Mouse (Mus musculus) neural tube, embryonic 13.5 days (tissue): ENCODE measurements around the gene Gm20403. TPM values are rescaled to one million over a fixed set of nuclear protein-coding genes. Genes with fewer than 3 reads are reported as not detected.
"Not testable (repeated sequence)": the region's sequence is repeated elsewhere in the genome, so short reads cannot be mapped to it uniquely, and the experiment has no call there.

Experiments
- ATAC-seq: fragments of 200-750 bp; cut with Nextera tagmentation; 2 replicates; pipeline ENCODE4 v1.8.0; 2017; ENCODE audit warnings: low read depth, mild to moderate bottlenecking, moderate TSS enrichment, moderate library complexity
- H3K27ac ChIP-seq: fragments of 300-500 bp; sonication (generic); replicated peaks from 2 replicates; pipeline ENCODE4 v1.5.1; 2015; ENCODE audit warnings: moderate library complexity, mild to moderate bottlenecking, inconsistent platforms
- H3K27me3 ChIP-seq: fragments of 300-500 bp; sonication (generic); 2 replicates; pipeline ENCODE4 v1.6.1; 2015; ENCODE audit warnings: mild to moderate bottlenecking, inconsistent platforms
- H3K36me3 ChIP-seq: fragments of 300-500 bp; sonication (generic); 2 replicates; pipeline ENCODE4 v1.6.1; 2015; ENCODE audit warnings: mild to moderate bottlenecking, inconsistent platforms
- H3K4me1 ChIP-seq: fragments of 300-500 bp; sonication (generic); replicated peaks from 2 replicates; pipeline ENCODE4 v1.6.1; 2015; ENCODE audit warnings: inconsistent platforms
- H3K4me2 ChIP-seq: fragments of 300-500 bp; sonication (generic); 2 replicates; pipeline ENCODE4 v1.6.1; 2015; ENCODE audit warnings: inconsistent platforms, mild to moderate bottlenecking, moderate library complexity
- H3K4me3 ChIP-seq: fragments of 300-500 bp; sonication (generic); 2 replicates; pipeline ENCODE4 v1.5.1; 2015; ENCODE audit warnings: mild to moderate bottlenecking, inconsistent platforms
- H3K9ac ChIP-seq: fragments of 300-500 bp; sonication (generic); 2 replicates; pipeline ENCODE4 v1.6.1; 2015; ENCODE audit warnings: moderate library complexity, mild to moderate bottlenecking, inconsistent platforms
- H3K9me3 ChIP-seq: fragments of 300-500 bp; sonication (generic); 2 replicates; pipeline ENCODE4 v1.6.1; 2016; ENCODE audit warnings: inconsistent platforms
- WGBS: fragments of 180-500 bp; shearing (Covaris S2); methylation state at CpG from one replicate; pipeline ENCODE4 v1.1.7; 2015; 5-methylcytosine and 5-hydroxymethylcytosine counted together
- polyA plus RNA-seq: library from polyadenylated mRNA; unstranded; fragments of >200 nt; fragmentation: Nextera tagmentation; extraction: Ambion mirVana; gene quantifications from 2 replicates; pipeline ENCODE4 v1.2.1, GENCODE M21; 2015

The Gm20403 gene
- polyA plus RNA-seq, 1 experiment from 2014 or later: not detected

DNA sequence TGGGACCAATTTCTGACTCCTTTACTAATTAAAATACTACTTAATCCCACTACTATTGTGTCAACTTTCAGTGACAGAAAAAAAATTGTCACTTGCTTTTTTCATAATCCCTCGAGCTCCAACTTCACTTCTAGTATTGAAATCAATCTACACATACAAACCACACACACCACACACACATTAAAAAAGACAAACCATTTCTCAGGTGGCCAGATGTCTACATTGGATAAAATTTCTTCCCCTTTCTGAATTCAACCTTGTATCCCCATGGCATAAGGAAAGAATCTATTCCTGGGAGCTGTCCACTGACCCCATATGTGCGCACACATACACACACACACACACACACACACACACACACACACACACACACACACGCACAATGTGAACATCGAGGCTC is 29.9 kb downstream of the Gm20403 start:
- no peak overlapping the region for H3K4me3 ChIP-seq
- H3K4me1 ChIP-seq: no peaks in the 10 kb centered on the region
- peaks cover 4% of the 10 kb centered on the region; the same call in 1 of the 2 replicates for H3K36me3 ChIP-seq
- no peak overlapping the region for H3K27ac ChIP-seq
- ATAC-seq: no peak
- WGBS: 91% methylated on average over 4 of the region's 4 CpGs
- no peak overlapping the region for H3K4me2 ChIP-seq
- H3K27me3 ChIP-seq: no peaks in the 10 kb centered on the region
- no peak overlapping the region for H3K9ac ChIP-seq
- H3K9me3 ChIP-seq: no peaks in the 10 kb centered on the region

GRCm38 (mm10) chr12:54946116-54946515 is 40.2 kb downstream of the Gm20403 start:
- no peak overlapping the region for H3K4me2 ChIP-seq
- H3K9ac ChIP-seq: no peak overlapping the region
- no peak overlapping the region for H3K27ac ChIP-seq
- peaks cover 3% of the 10 kb centered on the region; the same call in 1 of the 2 replicates for H3K36me3 ChIP-seq
- no peak for ATAC-seq
- H3K27me3 ChIP-seq: no peaks in the 10 kb centered on the region
- WGBS: 82% methylated on average over 6 of the region's 6 CpGs
- H3K4me3 ChIP-seq: no peak overlapping the region
- no peaks in the 10 kb centered on the region for H3K4me1 ChIP-seq
- H3K9me3 ChIP-seq: no peaks in the 10 kb centered on the region

DNA sequence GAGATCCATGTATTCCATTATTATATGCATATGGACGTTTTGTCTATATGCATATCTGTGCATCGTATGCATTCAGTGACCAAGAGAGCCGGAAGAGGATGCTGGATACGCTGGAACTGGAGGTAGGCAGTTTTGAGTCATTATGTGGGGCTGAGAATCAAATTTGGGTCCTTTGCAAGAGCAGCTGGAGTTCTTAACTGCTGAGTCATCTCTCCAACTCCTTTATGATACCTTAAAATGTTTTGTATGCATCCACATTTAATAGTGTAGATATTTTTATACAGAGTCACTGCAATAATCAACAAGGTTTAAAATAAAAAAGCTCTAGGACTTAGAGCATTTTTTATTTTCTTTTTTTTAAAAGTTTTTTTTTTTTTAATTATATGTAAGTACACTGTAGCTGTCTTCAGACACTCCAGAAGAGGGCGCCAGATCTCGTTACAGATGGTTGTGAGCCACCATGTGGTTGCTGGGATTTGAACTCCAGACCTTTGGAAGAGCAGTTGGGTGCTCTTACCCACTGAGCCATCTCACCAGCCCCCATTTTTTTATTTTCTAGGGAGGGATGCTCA is 43.7 kb downstream of the Gm20403 start:
- not testable (repeated sequence) for H3K9me3 ChIP-seq, H3K4me3 ChIP-seq, H3K27me3 ChIP-seq, H3K27ac ChIP-seq, ATAC-seq, H3K4me2 ChIP-seq, H3K9ac ChIP-seq, H3K4me1 ChIP-seq
- 89% methylated on average over 6 of the region's 6 CpGs for WGBS
- peaks cover 30% of the 10 kb centered on the region for H3K36me3 ChIP-seq

DNA sequence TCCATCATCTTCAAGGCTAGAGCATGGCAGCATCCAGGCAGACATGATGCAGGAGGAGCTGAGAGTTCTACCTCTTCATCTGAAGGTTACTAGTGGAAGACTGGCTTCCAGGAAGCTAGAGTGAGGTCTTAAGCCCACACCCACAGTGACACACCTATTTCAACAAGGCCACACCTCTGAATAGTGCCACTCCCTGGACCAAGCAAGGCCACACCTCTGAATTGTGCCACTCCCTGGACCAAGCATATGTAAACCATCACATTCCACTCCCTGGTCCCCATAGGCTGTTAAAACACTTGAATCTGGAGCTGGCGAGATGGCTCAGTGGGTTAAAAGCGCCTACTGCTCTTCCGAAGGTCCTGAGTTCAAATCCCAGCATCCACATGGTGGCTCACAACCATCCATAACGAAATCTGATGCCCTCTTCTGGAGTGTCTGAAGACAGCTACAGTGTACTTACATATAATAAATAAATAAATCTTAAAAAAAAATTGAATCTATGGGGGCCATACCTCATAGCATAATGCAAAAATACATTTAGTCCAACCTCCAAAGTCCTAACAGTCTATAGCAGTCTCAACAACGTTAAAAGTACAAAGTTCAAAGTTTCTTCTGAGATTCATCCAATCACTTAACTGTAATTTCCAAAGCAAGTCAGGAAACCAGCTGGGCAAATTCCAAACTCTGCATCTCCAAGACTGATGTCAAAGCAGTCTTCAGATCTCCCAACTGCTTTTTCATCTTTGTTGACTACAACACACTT is 48.6 kb downstream of the Gm20403 start:
- not testable (repeated sequence) for H3K4me3 ChIP-seq, H3K9me3 ChIP-seq, ATAC-seq, H3K27ac ChIP-seq, H3K9ac ChIP-seq, H3K27me3 ChIP-seq, H3K4me2 ChIP-seq, H3K4me1 ChIP-seq
- H3K36me3 ChIP-seq: peaks cover 48% of the 10 kb centered on the region
- WGBS: 96% methylated on average over 5 of the region's 5 CpGs

Other genes starting within 250 kb of the Gm20403 start
- 168 and 182 TPM in 2 replicates for gene Snx6, start 190.8 kb downstream of the Gm20403 start, polyA plus RNA-seq
- gene Cfl2, start 123.7 kb downstream of the Gm20403 start, polyA plus RNA-seq: 370 and 394 TPM in 2 replicates
- gene Baz1a, start 27.8 kb upstream of the Gm20403 start, polyA plus RNA-seq: 11.5 and 13.2 TPM in 2 replicates
- gene 2700097O09Rik, start 93.6 kb upstream of the Gm20403 start, polyA plus RNA-seq: 31.7 and 33.9 TPM in 2 replicates
- gene Srp54a, start 93.7 kb upstream of the Gm20403 start, polyA plus RNA-seq: 193 and 210 TPM in 2 replicates
- 48.1 and 49.9 TPM in 2 replicates for gene Fam177a, start 137.9 kb upstream of the Gm20403 start, polyA plus RNA-seq
- 65.0 and 67.9 TPM in 2 replicates for gene Srp54b, start 168.6 kb upstream of the Gm20403 start, polyA plus RNA-seq
- not detected in 2 replicates for gene 1700047I17Rik2, start 213.1 kb upstream of the Gm20403 start, polyA plus RNA-seq
- gene Srp54c, start 243.6 kb upstream of the Gm20403 start, polyA plus RNA-seq: 83.2 and 88.1 TPM in 2 replicates